Mouse (Mus musculus) C2C12 (cell line): Measurements from ENCODE around the gene Coq8a. TPM values are rescaled to one million over a fixed set of nuclear protein-coding genes. Genes with fewer than 3 reads are reported as not detected.

Experiments
- H3K27me3 ChIP-seq: one replicate; pipeline ENCODE4 v1.6.1; 2011; ENCODE audit not compliant: control insufficient read depth, insufficient read depth, insufficient read length
- H3K36me3 ChIP-seq: one replicate; pipeline ENCODE4 v1.6.1; 2011; ENCODE audit not compliant: control insufficient read depth, insufficient read depth
- H3K4me3 ChIP-seq: one replicate; pipeline ENCODE4 v1.5.1; 2011; ENCODE audit warnings: mild to moderate bottlenecking, control low read depth; ENCODE audit not compliant: poor library complexity, insufficient read depth, severe bottlenecking
- H3K79me2 ChIP-seq: one replicate; pipeline ENCODE4 v1.6.1; 2011; ENCODE audit not compliant: control insufficient read depth, insufficient read depth
- H3K79me3 ChIP-seq: one replicate; pipeline ENCODE4 v1.6.1; 2011; ENCODE audit warnings: low read depth, control low read depth
- H3ac ChIP-seq: one replicate; pipeline ENCODE3; 2011; ENCODE audit warnings: low read depth; ENCODE audit not compliant: control insufficient read depth, insufficient read length
- CEBPB ChIP-seq: IDR thresholded peaks from one replicate; pipeline ENCODE4 v1.6.1; 2011; ENCODE audit warnings: low read depth, mild to moderate bottlenecking, control low read depth, moderate library complexity
- CTCF ChIP-seq: IDR thresholded peaks from one replicate; pipeline ENCODE4 v1.5.1; 2011; ENCODE audit not compliant: control insufficient read depth, insufficient read depth, insufficient read length
- FOSL1 ChIP-seq: IDR thresholded peaks from one replicate; pipeline ENCODE4 v1.8.0; 2011; ENCODE audit warnings: mild to moderate bottlenecking, low read length; ENCODE audit not compliant: poor library complexity, insufficient read depth, severe bottlenecking
- MAX ChIP-seq: IDR thresholded peaks from one replicate; pipeline ENCODE4 v1.6.1; 2011; ENCODE audit warnings: mild to moderate bottlenecking, control low read depth
- MYOD1 ChIP-seq: IDR thresholded peaks from one replicate; pipeline ENCODE4 v1.6.1; 2011; ENCODE audit warnings: low read depth; ENCODE audit not compliant: control insufficient read depth, insufficient read length
- MYOG ChIP-seq: IDR thresholded peaks from one replicate; pipeline ENCODE4 v1.6.1; 2011; ENCODE audit not compliant: control insufficient read depth, insufficient read length; ENCODE audit errors: extremely low read depth
- USF1 ChIP-seq: IDR thresholded peaks from one replicate; pipeline ENCODE4 v1.6.1; 2011; ENCODE audit warnings: low read depth, mild to moderate bottlenecking, control low read depth, moderate library complexity
- polyA plus RNA-seq: library from polyadenylated mRNA; unstranded; fragments of >200 nt; fragmentation: generic; extraction: Trizol; gene quantifications from one replicate; pipeline ENCODE4 v1.2.1, GENCODE M21; 2012; ENCODE audit warnings: missing spikeins

Coq8a gene
- polyA plus RNA-seq, 1 experiment, result 0.21 TPM

- Histone ChIP-seq H3K79me2 (no peaks in the 10 kb centered on the region), H3K36me3 (no peaks in the 10 kb centered on the region), H3ac (peak overlapping the region; percentile 66), H3K79me3 (no peaks in the 10 kb centered on the region), H3K4me3 (peak overlapping the region; percentile 21), H3K27me3 (peaks cover 29% of the 10 kb centered on the region)
- TF ChIP-seq MAX (peak; percentile 90), USF1 (peak; percentile 65), CEBPB (no peak), FOSL1 (no peak), CTCF (no peak)
These were observed 3.6 kb downstream of the Coq8a start for GRCm38 (mm10) chr1:180195703-180196381.

GRCm38 (mm10) chr1:180194781-180195471 lies 4.5 kb downstream of the Coq8a start:
- Histone ChIP-seq H3K27me3 (peaks cover 37% of the 10 kb centered on the region), H3K4me3 (peak overlapping the region; percentile 21), H3ac (peak overlapping the region; percentile 40), H3K36me3 (no peaks in the 10 kb centered on the region), H3K79me2 (no peaks in the 10 kb centered on the region), H3K79me3 (no peaks in the 10 kb centered on the region)
- TF ChIP-seq MAX, result no peak
- no peak for TF ChIP-seq MYOG

DNA sequence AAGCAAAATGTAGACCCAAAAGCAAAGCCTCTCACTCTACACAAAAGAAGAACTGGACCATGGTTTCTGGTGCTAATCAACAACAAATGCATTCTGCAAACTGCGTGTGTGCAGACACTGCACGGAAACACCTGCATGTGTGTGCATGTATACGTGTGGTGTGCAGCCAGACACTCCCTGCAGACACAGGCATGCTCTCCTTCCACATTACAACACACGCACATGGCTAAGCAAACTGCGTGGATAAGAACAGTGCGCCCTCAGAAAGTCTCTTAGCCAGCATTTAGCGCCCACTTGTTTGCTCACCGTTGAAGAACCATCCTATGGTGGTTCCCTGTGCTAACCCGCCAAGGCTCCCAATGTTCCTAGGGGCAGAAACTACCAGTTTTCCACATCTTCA lies 5.4 kb downstream of the Coq8a start:
- H3K36me3 ChIP-seq, result no peaks in the 10 kb centered on the region
- no peaks in the 10 kb centered on the region for H3K79me3 ChIP-seq
- peaks cover 44% of the 10 kb centered on the region for H3K27me3 ChIP-seq
- no peak overlapping the region for H3ac ChIP-seq
- H3K4me3 ChIP-seq, result no peak overlapping the region
- no peak for TF ChIP-seq MAX
- no peak for TF ChIP-seq MYOD1
- no peak for TF ChIP-seq FOSL1
- TF ChIP-seq MYOG, result no peak
- no peak for TF ChIP-seq USF1
- TF ChIP-seq CTCF, result no peak
- TF ChIP-seq CEBPB, result no peak
- H3K79me2 ChIP-seq, result no peaks in the 10 kb centered on the region

GRCm38 (mm10) chr1:180193391-180193935 lies 5.9 kb downstream of the Coq8a start:
- TF ChIP-seq CEBPB, result no peak
- no peak for TF ChIP-seq CTCF
- no peak for TF ChIP-seq MYOG
- no peak for TF ChIP-seq USF1
- no peak for TF ChIP-seq FOSL1
- TF ChIP-seq MAX, result no peak
- TF ChIP-seq MYOD1, result no peak

GRCm38 (mm10) chr1:180192866-180193265 lies 6.5 kb downstream of the Coq8a start:
- no peak overlapping the region for H3K4me3 ChIP-seq
- H3K27me3 ChIP-seq, result peaks cover 49% of the 10 kb centered on the region
- H3K36me3 ChIP-seq, result no peaks in the 10 kb centered on the region
- no peak overlapping the region for H3ac ChIP-seq
- no peaks in the 10 kb centered on the region for H3K79me3 ChIP-seq
- TF ChIP-seq CEBPB (no peak), USF1 (no peak), CTCF (no peak), MAX (no peak)
- no peaks in the 10 kb centered on the region for H3K79me2 ChIP-seq

More at GRCm38 (mm10) chr1:180193391-180193935, 5.9 kb downstream of the Coq8a start:
- Histone ChIP-seq H3K79me3 (no peaks in the 10 kb centered on the region), H3K36me3 (no peaks in the 10 kb centered on the region), H3K4me3 (no peak overlapping the region), H3ac (no peak overlapping the region), H3K27me3 (peaks cover 47% of the 10 kb centered on the region), H3K79me2 (no peaks in the 10 kb centered on the region)

- no peak for TF ChIP-seq CTCF
- TF ChIP-seq MYOD1, result no peak
- no peak for TF ChIP-seq MYOG
- TF ChIP-seq FOSL1, result no peak
- TF ChIP-seq CEBPB, result no peak
These were observed 7.7 kb downstream of the Coq8a start for GRCm38 (mm10) chr1:180191651-180192220.

More at GRCm38 (mm10) chr1:180191651-180192220, 7.7 kb downstream of the Coq8a start:
- no peaks in the 10 kb centered on the region for H3K79me2 ChIP-seq
- no peak overlapping the region for H3ac ChIP-seq
- no peak overlapping the region for H3K4me3 ChIP-seq
- no peaks in the 10 kb centered on the region for H3K79me3 ChIP-seq
- no peaks in the 10 kb centered on the region for H3K36me3 ChIP-seq
- H3K27me3 ChIP-seq, result peaks cover 53% of the 10 kb centered on the region
